Mouse (Mus musculus): Measurements from ENCODE around the gene Gtpbp1. TPM values are rescaled to one million over a fixed set of nuclear protein-coding genes. Genes with fewer than 3 reads are reported as not detected.

Gtpbp1 gene
- total RNA-seq, 2 experiments from 2014 or later: 62.4 to 62.9 TPM

GRCm38 (mm10) chr15:79750266-79750665 lies 59.6 kb downstream of the Gtpbp1 start:
- DNase-seq: no peak
- intact Hi-C loops (cut with DNase I): loop anchor here (10.0 kb wide), 1 partner anchor 165 kb away; no protein-coding TSS in a partner anchor

DNA sequence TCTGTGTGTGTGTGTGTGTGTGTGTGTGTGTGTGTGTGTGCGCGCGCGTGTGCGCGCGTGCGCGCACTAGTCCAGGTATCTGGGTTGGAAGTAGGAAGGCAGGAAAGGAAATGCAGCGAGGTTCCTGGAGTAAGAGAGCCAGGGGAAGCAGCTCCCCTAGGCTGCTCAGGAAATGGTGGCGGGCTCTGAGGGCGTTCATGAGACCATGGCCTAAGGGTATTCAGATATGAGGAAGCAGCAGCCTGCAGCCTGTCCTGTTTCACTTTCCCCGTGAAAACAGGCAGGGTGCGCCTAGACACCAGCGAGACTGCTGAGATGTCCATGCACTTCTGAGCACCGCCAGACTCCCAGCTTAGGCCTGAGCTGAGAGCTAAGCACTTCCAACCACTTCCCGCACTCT lies 61.1 kb downstream of the Gtpbp1 start:
- intact Hi-C loops (cut with DNase I): loop anchor here (10.0 kb wide), 1 partner anchor 163 kb away; no protein-coding TSS in a partner anchor

GRCm38 (mm10) chr15:79752742-79753419 lies 62.2 kb downstream of the Gtpbp1 start:
- intact Hi-C loops (cut with DNase I): loop anchor here (10.0 kb wide), 1 partner anchor 162 kb away; no protein-coding TSS in a partner anchor
- DNase-seq: peak; percentile 72

More for the DNA sequence above, 61.1 kb downstream of the Gtpbp1 start:
- no peak for DNase-seq

DNA sequence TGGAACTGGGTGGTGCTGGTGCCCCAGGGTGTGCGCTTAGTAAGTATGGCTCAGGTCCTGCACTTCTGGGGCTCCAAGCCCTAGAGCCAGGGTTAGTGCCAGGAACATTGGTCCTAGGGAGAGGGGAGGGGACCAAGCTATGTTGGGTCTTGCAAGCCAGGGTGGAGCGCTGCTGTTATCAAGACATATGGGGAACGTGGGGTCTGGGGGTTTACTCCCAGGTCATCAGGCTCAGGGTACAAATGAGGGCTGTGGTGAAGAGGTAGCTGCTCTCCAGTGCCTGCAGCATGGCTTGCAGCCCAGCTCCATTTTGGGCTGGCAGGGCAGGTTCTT lies 62.7 kb downstream of the Gtpbp1 start:
- intact Hi-C loops (cut with DNase I): loop anchor here (10.0 kb wide), 1 partner anchor 161 kb away; no protein-coding TSS in a partner anchor
- no peak for DNase-seq

DNA sequence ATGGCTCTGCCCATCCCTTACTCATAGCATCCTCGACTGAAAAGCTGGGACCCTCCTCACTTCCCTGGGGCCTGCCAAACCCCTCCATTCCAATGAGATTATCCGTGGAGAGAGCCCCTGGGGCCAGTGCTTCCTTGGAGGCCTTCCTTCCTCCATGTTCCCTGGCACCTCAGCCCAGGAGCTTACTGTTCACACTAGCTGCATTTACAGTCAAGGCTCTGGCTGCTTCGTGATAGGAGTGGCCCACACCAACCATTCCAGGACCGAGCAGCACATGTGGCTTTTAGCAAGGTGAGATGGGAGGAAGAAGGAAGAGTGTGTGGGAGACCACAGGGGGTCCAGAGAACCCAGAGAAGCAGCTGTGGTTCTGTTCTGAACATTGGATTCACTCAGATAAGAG lies 63.2 kb downstream of the Gtpbp1 start:
- DNase-seq: no peak
- intact Hi-C loops (cut with DNase I): loop anchor here (10.0 kb wide), 1 partner anchor 161 kb away; no protein-coding TSS in a partner anchor

- intact Hi-C loops (cut with DNase I): loop anchor here (10.0 kb wide), 1 partner anchor 160 kb away; no protein-coding TSS in a partner anchor
- DNase-seq: no peak
Observed at GRCm38 (mm10) chr15:79755176-79755575, 64.5 kb downstream of the Gtpbp1 start.

GRCm38 (mm10) chr15:79755977-79756625 lies 65.5 kb downstream of the Gtpbp1 start:
- DNase-seq: no peak
- intact Hi-C loops (cut with DNase I): loop anchor here (10.0 kb wide), 1 partner anchor 159 kb away; no protein-coding TSS in a partner anchor

- intact Hi-C loops (cut with DNase I): loop anchor here (10.0 kb wide), 1 partner anchor 158 kb away; no protein-coding TSS in a partner anchor
- DNase-seq: no peak
Observed at GRCm38 (mm10) chr15:79757118-79757517, 66.5 kb downstream of the Gtpbp1 start.

DNA sequence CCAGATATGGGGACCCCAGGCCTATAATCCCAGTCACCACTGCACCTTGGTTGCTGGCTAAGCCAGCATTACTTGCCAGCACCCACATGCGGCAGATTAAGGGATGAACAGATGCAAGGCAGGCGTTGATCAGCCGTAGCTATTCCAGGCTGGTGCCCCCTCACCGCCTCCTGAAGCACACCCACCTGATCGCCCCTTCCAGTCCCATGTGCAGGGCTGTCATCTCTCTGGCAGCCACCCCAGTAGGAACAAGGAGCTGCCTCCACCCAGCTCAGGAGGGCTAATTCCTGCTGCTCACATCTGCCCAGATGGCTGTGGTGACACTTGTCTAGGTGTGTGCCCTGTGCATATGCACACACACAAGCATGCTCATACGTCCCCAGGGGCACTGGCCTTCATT lies 70.3 kb downstream of the Gtpbp1 start:
- no peak for DNase-seq
- intact Hi-C loops (cut with DNase I): loop anchor here (5.0 kb wide), 1 partner anchor 316 kb away; no protein-coding TSS in a partner anchor

DNA sequence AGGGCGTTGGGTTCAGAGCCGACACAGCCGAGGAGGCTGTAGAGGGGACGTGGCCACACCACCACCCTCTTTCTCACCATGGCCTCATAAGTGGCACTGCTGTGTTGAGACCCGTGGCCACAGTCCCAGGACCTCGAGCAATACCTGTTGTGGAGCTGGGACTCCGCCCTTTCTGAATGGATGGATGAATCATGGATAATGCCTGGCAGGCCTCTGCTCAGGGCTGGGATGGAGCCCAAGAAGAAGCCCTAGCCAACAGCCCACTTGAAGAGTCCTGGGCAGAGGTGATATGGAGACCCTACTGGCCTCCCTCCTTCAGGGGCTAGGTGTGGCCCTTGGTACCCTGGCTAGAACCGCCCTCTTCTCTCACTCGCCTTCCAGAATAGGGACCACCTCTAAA lies 72.4 kb downstream of the Gtpbp1 start:
- intact Hi-C loops (cut with DNase I): loop anchor here (5.0 kb wide), 1 partner anchor 314 kb away; no protein-coding TSS in a partner anchor
- no peak for DNase-seq

DNA sequence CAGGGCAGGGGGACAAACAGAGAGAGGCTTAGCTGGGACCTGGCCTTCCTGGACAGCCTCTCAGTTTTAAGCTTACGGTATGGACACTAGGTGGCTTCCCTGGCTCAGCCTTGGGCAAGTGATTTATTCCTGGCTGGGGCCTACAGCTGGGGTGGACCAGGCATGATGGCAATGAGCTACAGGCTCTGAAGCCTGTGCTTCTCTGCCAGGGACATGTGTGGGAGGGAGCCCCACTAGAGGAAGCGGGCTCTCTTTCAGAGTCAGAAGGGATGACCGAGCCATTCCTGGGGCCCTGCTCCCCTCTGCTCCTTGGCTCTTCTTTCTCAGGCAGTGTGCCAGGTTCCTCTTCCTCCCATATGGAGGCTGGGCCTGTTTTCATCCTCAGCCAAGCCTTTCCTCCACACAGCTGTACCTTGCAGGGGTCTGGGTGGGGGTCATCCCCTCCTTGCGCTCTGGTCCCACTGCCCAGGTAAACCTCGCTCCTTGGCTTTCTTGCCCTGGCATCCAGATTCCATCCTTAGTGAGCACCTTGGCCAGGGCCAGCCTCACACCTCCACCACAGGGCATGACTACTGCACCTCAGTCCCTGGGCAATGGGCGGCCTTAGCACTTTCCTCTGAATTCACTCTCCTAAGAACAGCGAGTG lies 73.1 kb downstream of the Gtpbp1 start:
- intact Hi-C loops (cut with DNase I): loop anchor here (5.0 kb wide), 1 partner anchor 314 kb away; no protein-coding TSS in a partner anchor
- peak; percentile 65 for DNase-seq

DNA sequence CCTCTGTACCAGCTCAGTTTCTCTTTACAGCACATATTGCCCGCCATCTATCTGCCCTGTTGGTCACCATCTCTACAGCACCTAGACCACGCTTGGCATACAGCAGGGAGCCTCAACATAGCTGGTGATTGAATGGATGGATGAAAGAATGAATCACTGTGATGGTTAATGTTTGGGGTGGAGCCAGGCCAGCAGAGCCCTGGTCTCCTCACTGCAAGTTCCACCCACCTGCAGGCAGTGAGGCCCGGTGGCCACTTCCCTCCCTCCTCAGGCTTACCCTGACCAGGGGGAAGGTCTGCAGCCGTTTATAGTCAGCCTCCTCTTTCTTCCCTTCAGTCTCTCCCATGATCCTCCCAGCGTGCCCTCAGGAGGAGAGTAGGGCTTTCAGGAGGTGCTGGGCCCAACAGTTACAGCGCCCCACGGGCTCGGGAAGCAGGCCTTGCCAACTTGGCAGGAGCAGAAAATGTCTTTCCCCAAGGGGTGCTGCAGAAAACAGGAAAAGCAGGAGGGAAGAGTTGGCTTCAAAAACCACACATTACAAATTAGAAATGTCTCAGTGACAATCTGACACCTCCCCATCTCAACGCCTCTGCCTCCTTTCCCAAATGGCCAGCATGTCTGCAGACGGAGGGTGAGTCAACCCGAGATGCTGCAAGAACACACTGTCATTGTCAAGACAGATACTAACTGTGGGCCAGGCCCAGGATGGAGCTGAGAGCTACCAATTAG lies 74.1 kb downstream of the Gtpbp1 start:
- intact Hi-C loops (cut with DNase I): loop anchor here (5.0 kb wide), 1 partner anchor 313 kb away; no protein-coding TSS in a partner anchor
- no peak for DNase-seq

- intact Hi-C loops (cut with DNase I): no loop called here
- peak; percentile 72 for DNase-seq
Observed at GRCm38 (mm10) chr15:79765361-79765760, 74.7 kb downstream of the Gtpbp1 start.

DNA sequence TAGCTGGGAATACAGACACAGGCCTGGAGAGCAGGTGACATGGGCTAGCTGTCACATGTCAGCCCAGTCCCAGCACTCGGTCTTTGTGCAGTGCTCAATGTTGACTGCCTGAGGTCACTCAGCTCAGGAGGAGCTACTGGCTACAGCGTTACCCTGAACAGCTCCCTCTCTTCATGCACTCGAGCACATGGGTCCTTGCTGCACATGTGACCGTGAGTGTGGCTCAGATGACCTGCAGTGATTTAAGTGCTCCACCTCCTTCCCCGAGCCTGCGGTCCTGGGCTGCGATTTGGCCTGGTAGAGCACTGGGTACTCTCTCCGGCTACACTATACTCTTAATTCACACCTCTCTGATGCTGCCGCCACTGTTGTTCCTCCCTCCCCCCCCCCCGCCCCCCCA lies 75.5 kb downstream of the Gtpbp1 start:
- no peak for DNase-seq
- intact Hi-C loops (cut with DNase I): no loop called here

- intact Hi-C loops (cut with DNase I): no loop called here
- DNase-seq: no peak
Observed at GRCm38 (mm10) chr15:79766586-79767071, 76.0 kb downstream of the Gtpbp1 start.

DNA sequence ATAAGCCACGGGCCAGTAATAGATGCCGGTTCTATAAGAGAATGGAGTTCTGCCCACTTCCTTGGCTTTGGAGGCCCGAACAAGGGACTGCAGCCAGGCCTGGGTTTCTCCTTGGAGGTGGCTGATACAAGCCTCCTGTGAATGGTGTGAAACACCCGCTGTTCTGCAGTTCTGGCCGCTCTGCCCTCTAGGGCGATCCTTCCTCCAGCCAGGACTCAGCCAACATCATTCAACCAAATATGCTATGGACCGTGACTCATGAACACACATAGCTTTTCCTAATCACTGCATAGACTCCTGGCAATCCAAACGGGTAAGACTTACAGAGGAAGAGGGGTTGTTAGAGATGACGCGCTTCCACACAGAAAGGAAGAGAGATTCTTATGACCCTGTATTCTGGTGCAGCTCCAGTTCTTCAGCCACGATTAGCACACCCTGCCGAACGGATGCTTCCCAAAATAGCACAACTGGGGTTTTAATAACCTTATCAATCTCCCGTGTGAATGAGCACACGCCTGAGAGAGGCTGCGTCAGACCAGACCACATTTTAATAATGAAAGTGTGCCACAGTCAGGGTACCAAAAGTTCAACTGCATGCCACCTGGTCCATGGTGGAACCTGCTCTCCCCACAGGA lies 76.8 kb downstream of the Gtpbp1 start:
- intact Hi-C loops (cut with DNase I): no loop called here
- no peak for DNase-seq

- intact Hi-C loops (cut with DNase I): no loop called here
Observed at GRCm38 (mm10) chr15:79768302-79768701, 77.7 kb downstream of the Gtpbp1 start.

GRCm38 (mm10) chr15:79770629-79771240 lies 80.1 kb downstream of the Gtpbp1 start:
- no peak for DNase-seq
- intact Hi-C loops (cut with DNase I): no loop called here

More at GRCm38 (mm10) chr15:79768302-79768701, 77.7 kb downstream of the Gtpbp1 start:
- no peak for DNase-seq
